8 mouse cellular contexts compared by ENCODE assay signal in the genomic region with DNA sequence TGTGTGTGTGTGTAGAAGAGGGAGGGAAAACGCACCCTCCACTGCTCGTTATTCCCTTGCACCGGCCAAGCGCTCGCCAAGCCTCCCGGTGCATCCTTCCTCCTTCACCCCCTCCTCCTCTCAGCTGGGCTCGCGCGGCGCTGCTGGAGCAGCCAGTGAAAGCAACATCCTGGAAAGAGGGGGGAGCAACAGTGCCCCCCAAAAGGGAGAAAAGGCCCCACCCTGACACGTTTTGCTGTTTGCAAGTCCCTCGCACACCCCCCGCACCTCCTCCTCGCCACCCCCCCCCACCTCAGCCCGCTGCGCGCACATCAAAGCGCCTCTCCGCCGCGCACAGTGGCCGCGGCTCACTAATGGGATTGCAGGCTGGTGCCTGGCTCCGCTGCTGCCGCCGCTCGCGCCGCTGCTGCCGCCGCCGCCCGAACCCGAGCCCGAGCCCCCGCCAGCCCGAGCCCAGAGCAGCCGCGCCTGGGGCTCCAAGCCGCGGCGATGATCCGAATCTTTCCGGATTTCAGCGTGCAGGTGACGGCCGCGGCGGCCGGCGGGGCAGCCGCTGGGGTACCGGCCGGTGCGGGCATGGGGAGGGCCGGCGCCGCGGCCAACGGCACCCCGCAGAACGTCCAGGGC. TPM values are rescaled to one million over a fixed set of nuclear protein-coding genes. Genes with fewer than 3 reads are reported as not detected.
DNase-seq lines count a peak whose midpoint lies in the region; ATAC-seq lines count a peak whose summit lies in the region.

A gene (plus strand): TSS at position 577 of the 627 bp plus-strand sequence.

- no peaks in the 10 kb centered on the region; the same call in 1 of the 2 replicates for H3K27me3 ChIP-seq in forebrain, embryonic 12.5 days
- H3K27me3 ChIP-seq in hindbrain, embryonic 14.5 days (ENCODE audit: control insufficient read depth, insufficient read depth, low read length) = peaks cover 8% of the 10 kb centered on the region; the same call in 1 of the 2 replicates
- H3K27me3 ChIP-seq in limb, embryonic 12.5 days = peaks cover 62% of the 10 kb centered on the region
- H3K27me3 ChIP-seq in neural tube, embryonic 15.5 days (replicated peaks) = 0 out of 2 replicates have a peak, but pooled peaks cover 5% of the 10 kb centered on the region

- H3K9ac ChIP-seq in forebrain, embryonic 12.5 days = peak within 1 kb of the TSS; percentile 96
- H3K9ac ChIP-seq in hindbrain, embryonic 14.5 days = peak within 1 kb of the TSS; percentile 97
- H3K9ac ChIP-seq in limb, embryonic 12.5 days (replicated peaks) = peak within 1 kb of the TSS; percentile 76
- H3K9ac ChIP-seq in neural tube, embryonic 15.5 days (replicated peaks) = peak within 1 kb of the TSS; percentile 84

- WGBS in forebrain, embryonic 12.5 days = under 1% methylated on average over 56 of the region's 62 CpGs
- under 1% methylated on average over 55 of the region's 62 CpGs for WGBS in hindbrain, embryonic 14.5 days
- under 1% methylated on average over 48 of the region's 62 CpGs for WGBS in limb, embryonic 12.5 days
- WGBS in neural tube, embryonic 15.5 days = under 1% methylated on average over 53 of the region's 62 CpGs

- intact Hi-C loops in gastrocnemius, postnatal 14 days (cut with DNase I; ENCODE audit: low total_unique reads) = no loop called here

- peaks cover 42% of the 10 kb centered on the region for H3K4me1 ChIP-seq in forebrain, embryonic 12.5 days
- H3K4me1 ChIP-seq in hindbrain, embryonic 14.5 days (replicated peaks; ENCODE audit: control insufficient read depth, insufficient read depth, low read length) = peaks cover 25% of the 10 kb centered on the region
- H3K4me1 ChIP-seq in limb, embryonic 12.5 days (replicated peaks) = peaks cover 38% of the 10 kb centered on the region
- peaks cover 41% of the 10 kb centered on the region for H3K4me1 ChIP-seq in neural tube, embryonic 15.5 days

- H3K27ac ChIP-seq in forebrain, embryonic 12.5 days = peak within 1 kb of the TSS; percentile 98
- H3K27ac ChIP-seq in hindbrain, embryonic 14.5 days = peak within 1 kb of the TSS; percentile 93
- H3K27ac ChIP-seq in limb, embryonic 12.5 days = no peak within 1 kb of the TSS
- H3K27ac ChIP-seq in neural tube, embryonic 15.5 days (replicated peaks) = peak within 1 kb of the TSS; percentile 90

- peak within 1 kb of the TSS; percentile 77 for H3K4me2 ChIP-seq in forebrain, embryonic 12.5 days
- peak within 1 kb of the TSS; percentile 85 for H3K4me2 ChIP-seq in hindbrain, embryonic 14.5 days (replicated peaks)
- H3K4me2 ChIP-seq in limb, embryonic 12.5 days = peak within 1 kb of the TSS; percentile 97
- peak within 1 kb of the TSS; percentile 99 for H3K4me2 ChIP-seq in neural tube, embryonic 15.5 days

- no peaks in the 10 kb centered on the region for H3K9me3 ChIP-seq in forebrain, embryonic 12.5 days
- no peaks in the 10 kb centered on the region for H3K9me3 ChIP-seq in hindbrain, embryonic 14.5 days (ENCODE audit: control insufficient read depth, low read length)
- no peaks in the 10 kb centered on the region for H3K9me3 ChIP-seq in limb, embryonic 12.5 days
- H3K9me3 ChIP-seq in neural tube, embryonic 15.5 days (replicated peaks) = no peaks in the 10 kb centered on the region

- peak; percentile 81 for ATAC-seq in forebrain, embryonic 12.5 days (ENCODE audit: low FRiP score)
- ATAC-seq in hindbrain, embryonic 14.5 days (ENCODE audit: low FRiP score) = peak; percentile 80
- ATAC-seq in limb, embryonic 12.5 days (ENCODE audit: insufficient number of reproducible peaks, insufficient read depth, low FRiP score, low TSS enrichment, low read depth) = peak; percentile 32; the same call in 1 of the 2 replicates
- peak; percentile 78 for ATAC-seq in neural tube, embryonic 15.5 days (ENCODE audit: low FRiP score)

- DNase-seq in gastrocnemius, postnatal 14 days = peak; percentile 27
- no peak for DNase-seq in gastrocnemius, adult 8-10 months (ENCODE audit: low spot score in 2 of 2)
- peak; percentile 23 for DNase-seq in adrenal gland, postnatal 25 days
- DNase-seq in hindbrain, embryonic 14.5 days (ENCODE audit: low spot score) = peak; percentile 66
- no peak for DNase-seq in thymus, postnatal 0 days (ENCODE audit: low spot score)

- H3K36me3 ChIP-seq in forebrain, embryonic 12.5 days (replicated peaks) = no peaks in the 10 kb centered on the region
- H3K36me3 ChIP-seq in hindbrain, embryonic 14.5 days (replicated peaks; ENCODE audit: control insufficient read depth, insufficient read depth) = no peaks in the 10 kb centered on the region
- no peaks in the 10 kb centered on the region for H3K36me3 ChIP-seq in limb, embryonic 12.5 days
- H3K36me3 ChIP-seq in neural tube, embryonic 15.5 days = no peaks in the 10 kb centered on the region

- H3K4me3 ChIP-seq in forebrain, embryonic 12.5 days (replicated peaks) = peak within 1 kb of the TSS; percentile 92
- H3K4me3 ChIP-seq in hindbrain, embryonic 14.5 days (replicated peaks; ENCODE audit: low read length) = peak within 1 kb of the TSS; percentile 89
- peak within 1 kb of the TSS; percentile 62 for H3K4me3 ChIP-seq in limb, embryonic 12.5 days (replicated peaks)
- H3K4me3 ChIP-seq in neural tube, embryonic 15.5 days (replicated peaks) = peak within 1 kb of the TSS; percentile 78

RNA-seq across cellular contexts. Expression of the gene that starts here (rescaled TPM):
- 1 to 10 TPM in 1 of 2 experiments, under 1 TPM in 1; 0.47 to 1.5 TPM for total RNA-seq in gastrocnemius, postnatal 14 days (2021)
- under 1 TPM in 1 of 4 experiments, not detected in 3; 0.07 TPM for total RNA-seq in gastrocnemius, adult 8-10 months (2022)
- total RNA-seq in adrenal gland, postnatal 25 days (2021) = 2.7 and 3.0 TPM in 2 replicates
- 23.1 and 27.7 TPM in 2 replicates for polyA plus RNA-seq in forebrain, embryonic 12.5 days (2016; fragmentation: Nextera tagmentation; extraction: Ambion mirVana)
- 25.9 and 31.5 TPM in 2 replicates for polyA plus RNA-seq in hindbrain, embryonic 14.5 days (2014; fragmentation: Nextera tagmentation; extraction: Ambion mirVana)
- polyA plus RNA-seq in limb, embryonic 12.5 days (2016; fragmentation: Nextera tagmentation; extraction: Ambion mirVana) = 6.3 and 6.9 TPM in 2 replicates
- 19.9 and 23.2 TPM in 2 replicates for polyA plus RNA-seq in neural tube, embryonic 15.5 days (2015; fragmentation: Nextera tagmentation; extraction: Ambion mirVana)
- 0.07 and 0.12 TPM in 2 replicates for polyA plus RNA-seq in thymus, postnatal 0 days (2015; fragmentation: Nextera tagmentation; extraction: Ambion mirVana)

Comparison
In these comparisons a context has a peak if more than half of its experiments do, and no peak if none do; other contexts are left out.
1. DNase-seq: peak in gastrocnemius, postnatal 14 days (single experiment), adrenal gland, postnatal 25 days (single experiment) and hindbrain, embryonic 14.5 days (single experiment); none in gastrocnemius, adult 8-10 months (0 of 2) and thymus, postnatal 0 days (single experiment).
2. Peak in every context shown above with its lines, with median percentiles within 50 percentile points of each other: ATAC-seq, H3K4me2 ChIP-seq, H3K4me3 ChIP-seq and H3K9ac ChIP-seq.